Mouse (Mus musculus) T-helper 17 cell (primary cell): ENCODE measurements around the gene Prrx1.

Experiments used
- in situ Hi-C, 2 experiments: fragments of 300-600 bp; cut with MboI, MseI; formaldehyde crosslinking; loops; 1 replicate in 1 of 2; 2 replicates in 1 of 2; pipeline ENCODE4 v1.15.1; 2025; ENCODE audit warnings: high pct_unique_total_duplicates in 2 of 2

The Prrx1 gene

DNA sequence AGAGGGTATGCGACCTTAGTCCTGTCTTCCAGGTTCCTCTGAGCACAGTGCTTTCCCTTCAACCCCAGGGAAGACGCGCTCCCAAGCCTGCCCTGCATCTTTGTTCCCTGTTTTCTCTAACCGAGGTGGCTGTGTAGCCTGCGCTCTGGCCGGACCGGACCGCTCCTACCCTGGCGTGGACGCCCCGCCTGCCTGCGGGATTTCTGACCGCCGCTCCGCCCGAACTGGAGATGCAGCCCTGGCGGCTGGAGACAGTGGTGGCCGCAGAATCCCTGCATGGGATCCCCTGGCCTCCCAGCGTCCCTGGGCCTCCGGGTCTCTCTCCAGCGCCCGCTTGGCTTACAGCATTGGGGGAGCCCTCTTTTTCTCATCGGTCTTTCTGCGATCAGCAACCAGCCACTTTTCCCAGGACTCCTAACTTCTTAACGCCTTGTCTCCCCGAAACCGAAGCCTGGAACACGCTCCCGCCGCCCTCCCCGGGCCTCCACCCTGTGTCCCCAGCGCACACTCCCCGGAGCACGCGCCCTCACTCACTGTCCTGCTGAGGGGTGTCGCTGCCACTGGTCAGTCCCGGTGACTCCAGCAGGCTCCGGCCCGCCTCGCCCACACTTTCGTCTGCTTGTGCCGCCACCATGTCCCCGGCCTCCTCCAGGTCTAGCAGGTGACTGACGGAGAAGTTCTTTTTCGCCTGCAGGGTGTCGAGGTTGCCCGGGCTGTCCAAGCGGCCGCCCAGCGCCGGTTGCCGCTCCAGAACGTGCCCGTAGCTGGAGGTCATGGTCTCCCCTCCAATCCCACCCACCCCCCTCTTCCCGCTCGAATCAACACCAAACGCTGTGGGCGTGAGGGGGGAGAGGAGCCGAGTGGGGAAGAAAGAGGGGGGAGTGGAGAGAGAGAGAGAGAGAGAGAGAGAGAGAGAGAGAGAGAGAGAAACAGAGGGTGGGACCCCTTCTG lies 1.4 kb downstream of the Prrx1 start:
- in situ Hi-C loops: no loop called here

DNA sequence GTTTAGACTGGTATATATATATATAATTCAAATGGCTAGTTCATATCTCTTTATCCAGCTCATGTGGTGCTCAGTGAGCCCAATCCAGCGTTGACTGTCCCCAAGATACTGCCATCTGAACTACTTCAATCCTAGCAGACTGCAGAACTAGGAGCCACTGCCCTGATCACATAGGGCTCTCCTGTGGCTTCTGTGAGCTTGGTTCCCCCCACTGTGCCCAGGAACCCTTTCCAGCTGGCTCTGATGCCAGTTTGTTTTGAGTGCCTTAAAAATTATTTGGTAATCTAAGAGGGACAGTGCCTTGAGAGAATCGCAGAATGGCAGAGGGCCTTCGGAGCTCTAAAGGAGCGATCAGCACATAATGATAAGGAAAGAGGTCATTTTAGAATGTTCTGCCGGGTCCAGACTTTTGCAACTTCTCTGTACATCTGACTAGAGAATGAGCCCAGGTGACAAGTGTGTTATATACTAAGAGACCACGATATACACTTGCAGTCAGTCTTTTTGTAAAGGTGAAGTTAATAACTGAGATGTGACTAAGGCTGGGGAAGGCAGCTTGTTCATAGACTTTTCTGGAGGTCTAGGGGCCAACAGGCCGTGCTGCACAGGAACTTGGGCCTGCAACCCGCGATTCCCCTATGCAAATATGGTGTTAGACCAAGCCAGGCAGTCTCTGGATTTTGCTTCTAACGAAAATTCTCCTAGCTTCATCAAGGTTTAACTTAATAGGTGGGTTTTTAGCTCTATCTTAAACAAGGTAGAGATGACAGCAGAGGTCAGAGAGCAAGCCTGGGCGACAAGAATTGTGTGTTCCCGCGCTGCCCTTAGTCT lies 2.3 kb downstream of the Prrx1 start:
- in situ Hi-C loops: no loop called here

DNA sequence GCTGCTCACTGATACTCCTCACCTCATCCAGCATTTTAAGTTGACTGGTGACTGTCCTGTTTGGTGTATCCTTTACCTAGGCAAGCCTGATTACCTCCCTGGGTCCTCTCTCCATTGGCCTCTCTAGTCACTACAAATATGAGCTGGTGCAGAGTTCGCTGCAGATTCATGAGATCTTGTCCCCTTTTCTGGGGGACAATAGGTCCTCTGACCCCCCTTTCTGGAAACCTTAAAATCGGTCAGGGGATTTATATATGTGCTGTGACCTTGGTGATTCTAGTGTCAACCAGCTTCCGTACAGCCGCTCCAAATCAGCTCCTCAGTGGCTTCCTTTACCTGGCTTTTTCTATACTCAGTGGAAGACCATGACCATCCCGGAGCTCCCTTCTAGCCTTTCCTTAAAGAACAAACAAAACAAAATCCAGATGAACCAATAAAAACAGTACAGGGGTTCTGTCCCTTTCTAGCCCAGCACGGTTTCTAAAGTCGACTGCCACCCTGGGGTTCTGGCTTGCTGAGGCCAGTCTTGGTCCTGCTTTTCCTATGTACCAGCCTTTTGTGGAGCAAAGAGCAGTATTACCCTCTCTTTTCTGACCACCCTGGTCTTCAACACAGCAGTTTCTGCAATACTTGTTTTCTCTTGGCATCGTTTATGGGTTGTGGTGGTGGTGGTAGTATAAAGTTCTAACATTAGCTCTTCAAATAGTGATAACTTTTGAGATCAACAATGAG lies 3.3 kb downstream of the Prrx1 start:
- in situ Hi-C loops: no loop called here

DNA sequence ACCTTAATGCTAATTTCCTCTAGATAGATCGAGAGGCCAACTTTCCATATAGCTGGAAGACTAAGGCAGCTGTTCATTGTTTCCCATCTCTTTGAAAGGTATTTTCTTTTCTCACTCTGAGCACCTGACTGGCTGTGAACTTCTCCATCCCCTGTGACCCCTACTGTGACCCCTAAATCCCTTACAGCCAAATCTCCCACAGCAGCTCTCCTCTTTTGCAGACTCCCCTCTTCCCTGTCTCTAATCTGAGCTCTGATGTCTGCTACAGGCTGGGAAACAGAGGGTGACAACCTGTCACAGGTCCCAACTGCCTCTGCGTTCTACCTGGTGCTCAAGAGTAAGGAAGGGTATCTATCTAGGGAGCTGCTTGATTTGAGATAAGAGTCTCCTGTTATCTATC lies 4.0 kb downstream of the Prrx1 start:
- in situ Hi-C loops: loop anchor here in 1 of 2 experiments (10.0 kb wide), 1 partner anchor 595 kb away; no protein-coding TSS in a partner anchor

DNA sequence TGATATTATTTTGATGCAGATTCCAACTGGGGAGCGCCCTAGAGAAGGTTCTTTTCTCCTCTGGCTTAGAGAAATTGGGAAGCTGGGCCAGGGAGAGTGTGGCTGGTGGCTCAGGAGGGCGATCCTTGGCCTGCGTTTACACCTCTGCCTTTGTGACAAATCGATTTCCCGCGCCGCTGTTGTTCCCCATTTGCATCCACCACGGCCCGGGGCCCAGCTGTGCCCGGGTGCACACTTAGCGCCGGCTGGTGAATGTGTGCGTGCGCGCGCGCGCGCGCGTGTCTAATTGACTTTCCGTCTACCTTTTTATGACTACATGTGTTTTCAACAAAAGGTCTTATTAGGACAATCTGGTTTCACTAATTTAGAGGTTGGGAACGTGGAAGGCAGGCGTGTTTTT lies 4.9 kb downstream of the Prrx1 start:
- in situ Hi-C loops: loop anchor here in 1 of 2 experiments (10.0 kb wide), 1 partner anchor 594 kb away; no protein-coding TSS in a partner anchor

DNA sequence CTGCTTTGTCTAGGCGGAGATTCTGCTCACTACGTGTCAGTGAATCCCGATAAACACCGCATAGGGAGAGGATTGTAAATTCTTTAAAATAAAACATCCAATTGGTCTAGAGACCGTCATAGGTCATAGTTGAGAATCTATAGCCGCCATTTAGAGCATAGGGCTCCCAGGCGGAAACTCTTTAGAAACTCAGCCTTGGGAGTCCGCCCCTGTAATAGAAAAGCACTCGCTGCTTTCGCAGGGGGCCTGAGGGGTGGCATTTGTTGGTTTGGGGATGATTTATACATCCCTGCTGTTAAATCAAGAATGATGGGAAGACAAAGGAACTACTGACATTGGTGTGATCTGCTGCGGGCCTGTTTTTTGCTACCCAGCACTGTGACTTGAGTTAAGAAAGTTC lies 5.8 kb downstream of the Prrx1 start:
- in situ Hi-C loops: loop anchor here in 1 of 2 experiments (10.0 kb wide), 1 partner anchor 593 kb away; no protein-coding TSS in a partner anchor

DNA sequence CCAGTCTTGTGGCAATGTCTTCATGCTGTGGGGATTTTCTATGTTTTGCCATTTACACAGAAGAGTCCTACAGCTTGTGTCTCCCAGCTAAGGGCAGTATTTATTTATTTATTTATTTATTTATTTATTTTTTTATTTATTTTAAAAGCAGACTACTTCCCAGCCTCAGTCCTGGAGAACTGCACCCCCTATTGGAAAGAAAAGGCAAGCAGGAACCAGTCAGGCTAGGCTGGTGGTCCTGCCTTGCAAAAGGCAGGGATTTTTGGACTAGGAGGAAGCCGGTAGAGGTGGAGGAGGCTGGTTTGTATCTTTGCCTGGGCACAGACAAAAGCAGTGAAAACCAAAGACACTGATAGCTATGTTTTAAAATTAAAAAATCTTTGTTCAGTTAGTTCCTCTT lies 7.6 kb downstream of the Prrx1 start:
- in situ Hi-C loops: loop anchor here in 1 of 2 experiments (10.0 kb wide), 1 partner anchor 591 kb away; no protein-coding TSS in a partner anchor

DNA sequence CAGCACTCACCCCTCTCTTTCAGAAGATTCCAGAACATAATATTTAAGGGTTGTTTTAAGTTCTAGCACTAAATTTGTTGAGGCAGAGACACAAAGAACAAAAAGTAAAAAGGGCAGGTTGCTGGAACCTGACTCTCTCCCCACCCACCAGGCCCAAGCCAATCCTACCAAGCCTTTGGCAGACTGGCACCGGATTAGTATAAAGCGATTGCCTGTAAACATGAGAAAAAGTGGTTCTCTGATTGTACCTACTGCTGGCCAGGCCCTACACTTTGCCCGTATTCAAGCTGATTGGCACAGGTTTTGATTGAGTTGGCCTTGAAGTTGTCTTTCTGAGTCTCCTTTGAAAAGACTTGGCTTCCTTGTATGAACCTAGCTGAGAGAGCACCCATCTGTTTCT lies 8.7 kb downstream of the Prrx1 start:
- in situ Hi-C loops: loop anchor here in 1 of 2 experiments (10.0 kb wide), 1 partner anchor 590 kb away; no protein-coding TSS in a partner anchor

DNA sequence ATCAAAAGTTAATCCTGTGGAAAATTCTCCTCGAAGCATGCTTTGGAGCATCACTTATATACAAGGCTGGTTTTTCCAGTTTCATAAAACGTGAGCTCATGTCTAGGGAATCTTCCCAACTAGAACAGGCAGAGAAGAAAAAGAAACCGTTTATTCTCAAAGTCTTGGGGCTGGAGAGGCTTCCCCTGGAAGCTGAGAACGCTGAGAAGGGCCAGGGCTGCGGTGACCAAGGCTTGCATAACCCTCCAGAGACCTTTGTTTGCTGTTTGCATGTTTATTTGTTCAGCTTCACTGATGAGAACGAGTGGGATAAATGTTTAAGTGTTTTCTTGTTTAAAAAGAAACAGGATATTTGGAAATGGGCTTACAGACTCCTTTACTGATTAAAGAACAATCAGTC lies 11.2 kb downstream of the Prrx1 start:
- in situ Hi-C loops: loop anchor here in 1 of 2 experiments (10.0 kb wide), 1 partner anchor 587 kb away; no protein-coding TSS in a partner anchor

DNA sequence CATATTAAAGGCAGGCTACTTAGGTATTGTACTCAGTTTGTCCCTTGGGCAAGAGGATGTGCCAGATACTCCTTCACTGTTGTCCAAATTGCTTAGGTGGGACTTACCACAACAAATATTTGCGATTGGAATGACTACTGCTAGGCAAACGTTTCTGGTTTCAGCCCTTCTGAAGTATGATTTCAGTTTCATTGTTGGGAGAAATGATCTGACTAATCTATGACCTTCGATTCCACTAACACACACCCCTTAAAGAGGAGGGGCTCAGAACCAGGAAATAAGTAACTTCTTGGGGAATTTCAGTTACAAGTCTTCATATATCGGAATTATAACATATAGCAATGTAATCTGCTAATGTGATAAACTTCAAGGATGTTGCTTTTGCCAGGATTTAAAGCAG lies 20.4 kb downstream of the Prrx1 start:
- in situ Hi-C loops: no loop called here

DNA sequence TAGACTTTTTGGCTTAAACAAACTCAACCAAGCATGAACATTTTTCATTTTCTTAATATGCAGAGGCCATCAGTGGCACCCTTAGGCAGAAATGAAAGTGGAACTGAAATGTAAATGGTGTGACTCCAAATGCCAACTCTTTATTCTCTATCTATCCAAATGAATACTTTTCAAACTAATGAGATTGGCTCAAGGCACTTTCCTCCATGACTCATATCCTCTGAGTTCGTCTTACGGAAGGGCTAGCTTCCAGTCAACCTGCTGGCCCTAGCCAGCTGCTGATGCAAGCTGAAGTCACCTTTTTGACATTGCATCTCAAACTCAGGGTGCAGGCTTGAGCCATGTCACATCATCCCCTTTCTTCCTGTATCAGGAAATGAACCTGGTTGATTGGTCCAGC lies 21.6 kb downstream of the Prrx1 start:
- in situ Hi-C loops: no loop called here

DNA sequence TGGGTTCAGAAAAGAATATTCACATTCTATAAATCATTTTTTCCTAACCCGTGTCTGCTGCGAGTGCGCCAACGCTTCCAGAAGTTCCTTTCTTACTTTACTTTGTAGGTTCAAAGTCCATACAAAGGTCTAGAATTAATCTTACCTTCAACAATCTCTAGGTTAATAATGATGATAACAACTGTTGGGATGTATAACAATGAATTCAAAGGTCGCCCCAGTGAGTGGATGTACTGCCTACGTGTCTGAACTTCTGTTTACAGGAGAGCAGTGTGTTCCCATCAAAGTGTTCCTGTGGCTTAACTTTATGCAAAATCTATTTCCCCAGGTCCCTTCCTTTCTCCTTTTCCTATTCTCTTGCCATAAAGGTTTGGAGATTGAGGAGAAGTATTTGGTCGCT lies 24.4 kb downstream of the Prrx1 start:
- in situ Hi-C loops: no loop called here

DNA sequence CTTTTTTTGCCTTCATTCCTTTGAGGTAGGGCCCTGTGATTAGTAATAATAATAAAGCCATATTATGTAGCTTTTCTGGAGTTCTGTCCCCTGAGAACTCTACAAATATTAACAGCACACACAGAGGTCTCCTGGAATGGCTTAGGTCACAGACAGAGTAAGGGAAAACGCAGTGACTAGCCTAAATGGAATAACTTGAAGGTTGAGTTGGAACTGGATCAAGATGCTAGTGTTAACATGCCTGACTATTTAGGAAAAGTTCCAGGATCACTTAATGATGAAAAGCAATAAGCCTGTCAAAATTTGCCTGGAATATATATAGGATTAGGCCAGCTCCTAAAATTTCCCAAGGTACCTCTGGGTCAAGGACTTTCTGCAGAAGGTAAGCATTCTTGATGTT lies 28.0 kb downstream of the Prrx1 start:
- in situ Hi-C loops: no loop called here

DNA sequence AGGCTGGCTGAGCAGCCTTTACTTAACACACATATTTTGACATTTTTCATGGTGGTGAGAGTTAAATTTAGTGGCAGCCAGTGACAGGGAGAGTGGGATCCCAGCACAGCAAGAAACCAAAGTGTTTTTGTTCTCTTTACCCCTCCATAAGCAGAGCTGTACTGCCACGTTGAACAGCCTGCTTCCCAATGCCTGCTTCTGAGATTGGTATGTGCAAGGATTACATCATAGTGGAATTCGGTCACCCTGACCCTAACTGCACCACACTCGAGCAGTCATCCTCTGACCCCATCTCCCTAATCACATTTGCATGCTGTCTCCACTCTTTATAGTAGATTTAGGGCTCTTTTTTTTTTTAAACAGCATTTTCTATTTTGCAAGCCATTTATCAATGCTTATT lies 28.4 kb downstream of the Prrx1 start:
- in situ Hi-C loops: no loop called here

DNA sequence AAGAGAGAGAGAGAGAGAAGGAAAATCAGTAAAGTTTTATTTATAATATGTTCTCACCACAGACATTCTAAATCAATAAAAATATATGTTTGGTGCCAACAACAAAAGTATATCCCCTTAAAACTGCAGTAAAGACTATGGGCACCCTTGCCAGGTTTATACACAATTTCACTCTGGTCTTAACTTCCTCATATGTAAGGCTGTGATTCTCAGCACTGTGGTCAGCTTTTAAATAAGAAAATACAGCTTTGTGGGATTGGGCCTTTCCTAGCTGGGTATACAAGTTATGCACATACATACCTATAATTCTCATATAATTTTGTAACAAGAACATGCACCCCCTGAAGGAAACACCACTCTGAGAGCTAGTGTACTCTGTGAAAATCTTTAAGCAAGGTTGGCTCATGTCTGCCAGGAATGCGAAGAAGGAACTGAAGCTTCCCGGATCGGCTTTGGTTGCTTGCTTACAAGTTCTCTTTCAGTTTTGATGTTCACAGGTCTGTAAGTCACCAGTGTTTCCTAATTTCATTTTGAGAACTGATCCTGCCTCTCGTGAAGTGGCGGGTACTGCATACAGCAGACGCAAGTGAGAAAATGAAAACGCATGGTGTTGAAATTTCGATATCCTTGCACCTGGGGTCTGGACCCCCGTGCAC lies 29.4 kb downstream of the Prrx1 start:
- in situ Hi-C loops: no loop called here

DNA sequence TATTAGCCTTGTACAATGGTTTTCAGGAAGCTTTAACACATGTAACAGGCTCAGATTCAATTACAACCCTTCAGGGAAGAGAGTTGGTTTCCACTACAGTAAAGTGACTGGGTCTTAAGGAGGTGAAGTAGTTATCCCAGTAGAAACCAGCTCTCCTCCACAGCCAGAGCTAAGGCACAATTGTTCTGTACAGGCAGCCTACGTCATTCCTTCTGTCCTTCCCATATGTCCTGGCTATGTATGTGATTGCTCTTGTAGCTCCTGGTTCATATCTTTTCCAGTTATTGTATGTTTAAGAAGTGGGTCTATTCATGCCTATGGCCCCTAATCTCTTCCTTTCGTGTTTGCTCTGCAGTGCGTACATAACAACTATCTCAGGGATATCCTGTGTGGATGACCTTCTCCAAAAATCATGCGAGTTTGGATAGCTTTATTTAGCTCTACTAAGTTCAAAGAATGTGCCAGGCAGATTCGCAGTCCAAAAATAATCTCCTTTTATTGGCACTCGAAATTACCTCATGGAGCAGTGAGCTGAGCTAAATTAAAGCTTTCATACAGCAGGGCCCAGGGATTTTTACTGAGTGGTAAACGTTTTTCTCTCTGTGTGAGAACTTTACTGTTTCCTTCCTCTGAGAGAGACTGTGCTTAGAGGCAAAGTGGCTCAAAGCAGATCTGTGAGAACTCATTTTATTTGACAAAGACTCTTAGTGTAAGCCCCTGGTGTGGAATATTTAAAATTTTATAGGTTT lies 31.9 kb downstream of the Prrx1 start:
- in situ Hi-C loops: no loop called here

DNA sequence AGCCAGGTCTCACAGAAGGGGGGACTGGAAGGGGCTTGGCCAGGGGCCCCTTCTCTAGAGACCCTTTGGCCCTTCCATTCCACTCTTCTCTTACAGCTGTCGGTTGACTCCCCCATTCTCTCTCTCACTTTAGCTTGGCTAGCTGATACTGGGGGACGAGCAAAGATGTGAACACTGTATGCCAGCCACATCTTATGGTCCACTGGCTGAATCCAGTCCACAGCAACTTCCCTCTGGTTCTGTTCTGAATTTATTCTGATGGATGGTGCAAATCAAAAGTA lies 32.7 kb downstream of the Prrx1 start:
- in situ Hi-C loops: no loop called here

DNA sequence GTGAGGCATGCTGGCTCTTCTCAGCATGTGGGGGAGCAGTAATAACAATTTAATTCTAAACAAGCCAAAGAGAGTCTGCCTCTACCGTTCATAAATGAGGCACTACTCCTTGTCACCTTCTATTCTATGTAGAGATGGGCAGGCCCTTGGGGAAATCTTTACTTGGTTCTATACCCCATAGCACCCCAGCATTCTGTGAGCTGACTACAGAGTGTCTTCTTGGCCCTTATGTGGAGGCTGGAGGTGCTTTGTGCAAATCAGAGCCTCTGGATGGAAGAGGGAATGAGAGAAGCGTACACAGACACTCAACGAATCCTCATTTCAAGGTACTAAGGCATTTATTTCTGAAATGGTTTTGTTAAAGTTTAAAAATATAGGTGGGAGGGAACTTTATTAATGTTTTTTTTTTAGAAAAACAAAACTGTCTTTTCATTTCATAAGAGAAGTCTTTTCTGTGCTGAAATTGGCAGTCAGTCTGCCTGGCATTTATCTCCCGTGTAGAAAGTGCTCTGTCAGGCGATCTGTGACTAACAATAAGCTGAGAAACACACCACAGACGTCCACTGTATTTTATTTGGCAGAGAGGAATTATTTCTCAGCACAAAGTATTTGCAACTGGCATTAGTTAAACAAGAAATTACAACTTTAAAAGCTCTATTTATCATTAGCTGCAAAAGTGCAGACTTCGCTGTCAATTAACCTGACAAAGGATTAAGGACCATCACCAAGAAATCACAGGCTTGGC lies 33.2 kb downstream of the Prrx1 start:
- in situ Hi-C loops: no loop called here

DNA sequence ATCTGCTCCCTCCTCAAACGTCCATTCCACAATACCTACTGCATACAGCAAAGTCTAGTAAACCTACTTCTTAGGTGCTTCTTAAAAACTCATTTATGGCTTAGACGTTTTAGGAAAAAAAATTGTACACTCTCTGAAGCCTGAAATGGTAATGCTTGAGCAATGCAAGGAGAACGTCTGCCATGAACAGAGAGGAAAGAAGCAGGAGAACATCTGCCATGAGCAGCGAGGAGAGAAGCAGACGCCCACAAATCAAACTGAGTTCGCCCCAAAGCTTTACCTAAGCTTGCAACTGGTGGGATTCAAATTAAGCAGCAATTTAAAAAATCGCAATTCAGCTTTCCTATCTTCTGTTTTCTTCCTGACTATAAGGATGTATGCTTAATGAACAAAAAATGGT lies 36.4 kb downstream of the Prrx1 start:
- in situ Hi-C loops: no loop called here

DNA sequence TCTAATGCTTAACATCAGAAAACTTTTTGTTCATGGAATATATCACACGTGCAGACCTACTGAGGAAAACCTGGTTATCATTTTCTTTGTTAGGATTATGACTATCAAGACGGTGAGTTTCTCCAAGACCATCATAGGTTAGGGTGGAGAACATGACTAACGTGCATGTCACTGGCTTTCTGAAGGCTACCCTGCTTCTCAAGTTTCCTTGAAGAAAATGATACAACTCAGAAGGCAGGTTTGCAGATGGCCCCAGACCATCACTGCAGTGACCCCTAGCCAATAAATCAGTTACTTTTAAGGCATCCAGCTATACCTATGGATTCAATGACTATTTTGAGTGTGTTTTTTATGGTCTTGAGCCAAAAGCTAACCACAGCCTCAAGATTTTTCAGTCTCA lies 38.6 kb downstream of the Prrx1 start:
- in situ Hi-C loops: no loop called here
